ENCODE assay signal across 10 mouse cellular contexts in the genomic region with DNA sequence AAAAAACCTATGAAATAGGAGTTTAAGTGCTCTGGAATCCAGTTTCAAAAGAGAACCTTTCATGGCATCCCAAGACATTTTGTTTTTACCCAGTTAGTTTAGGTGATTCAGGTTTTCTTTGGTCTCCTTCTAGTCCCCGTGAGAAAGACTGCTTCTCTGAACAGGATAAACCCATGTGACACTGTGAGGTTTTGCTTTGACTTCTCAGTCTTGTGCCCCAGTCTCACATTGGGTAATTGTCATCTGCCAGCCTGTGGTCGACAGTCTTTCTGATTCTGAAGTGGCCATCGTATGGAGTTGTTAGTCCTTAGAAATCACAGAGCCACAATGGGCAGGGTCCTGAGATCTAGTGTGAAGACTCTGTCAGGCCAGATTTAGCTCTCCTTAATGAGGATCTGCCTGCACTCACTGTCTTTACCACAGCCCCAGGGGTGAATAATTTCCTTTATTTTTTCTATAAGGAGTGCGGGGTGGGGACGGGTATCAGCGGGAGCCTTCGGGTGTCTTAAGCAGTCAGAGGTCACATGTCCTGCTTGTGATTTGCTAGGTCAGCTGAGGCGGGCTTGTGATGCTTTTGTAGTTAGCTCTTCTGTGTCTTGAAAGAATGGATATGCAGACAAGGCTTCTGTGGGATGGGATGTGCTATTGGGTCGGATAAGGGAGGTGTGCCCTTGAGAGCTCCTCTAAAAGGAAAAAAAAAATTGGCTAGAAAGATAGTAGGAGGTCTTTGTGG.
DNase-seq lines count a peak whose midpoint lies in the region; ATAC-seq lines count a peak whose summit lies in the region.
"Had no signal": no experiment of that assay in that cellular context is flagged by ENCODE, and none has a peak within 500 bp of the region (broad histone marks: within the 10 kb centered on the region; RNA-seq: fewer than 3 reads in every experiment).

No protein-coding gene starts in this region.

- no peak for ATAC-seq in embryonic facial prominence, embryonic 14.5 days (ENCODE audit: low read depth)
- no peak for ATAC-seq in midbrain, embryonic 14.5 days (ENCODE audit: low FRiP score, low TSS enrichment)
- ATAC-seq: intestine, embryonic 15.5 days had no signal

- H3K4me1 ChIP-seq in heart, embryonic 10.5 days, result peaks cover 22% of the 10 kb centered on the region
- peaks cover 23% of the 10 kb centered on the region for H3K4me1 ChIP-seq in embryonic facial prominence, embryonic 14.5 days (ENCODE audit: control insufficient read depth, insufficient read depth, low read length)
- peaks cover 21% of the 10 kb centered on the region for H3K4me1 ChIP-seq in midbrain, embryonic 14.5 days (ENCODE audit: control insufficient read depth, insufficient read depth, low read length)

- H3K9ac ChIP-seq in embryonic facial prominence, embryonic 14.5 days (ENCODE audit: low read depth, low read length), result no peak overlapping the region
- no peak overlapping the region for H3K9ac ChIP-seq in midbrain, embryonic 14.5 days (replicated peaks; ENCODE audit: low read length)
- H3K9ac ChIP-seq: intestine, embryonic 15.5 days had no signal

- H3K4me2 ChIP-seq in embryonic facial prominence, embryonic 14.5 days (ENCODE audit: low read depth, low read length), result no peak overlapping the region
- H3K4me2 ChIP-seq in midbrain, embryonic 14.5 days (ENCODE audit: low read length), result no peak overlapping the region
- H3K4me2 ChIP-seq: intestine, embryonic 15.5 days had no signal

- WGBS in heart, embryonic 10.5 days, result 54% methylated on average over 9 of the region's 9 CpGs
- 49% methylated on average over 9 of the region's 9 CpGs for WGBS in embryonic facial prominence, embryonic 14.5 days
- 13% methylated on average over 9 of the region's 9 CpGs for WGBS in midbrain, embryonic 14.5 days

- H3K27ac ChIP-seq in heart, embryonic 10.5 days, result no peak overlapping the region
- H3K27ac ChIP-seq in embryonic facial prominence, embryonic 14.5 days (replicated peaks; ENCODE audit: low read depth, low read length), result peak overlapping the region; percentile 33; the same call in 1 of the 2 replicates
- H3K27ac ChIP-seq in midbrain, embryonic 14.5 days (replicated peaks; ENCODE audit: low read depth, low read length), result no peak overlapping the region

- DNase-seq in heart, adult 11 months, result peak; percentile 16
- no peak for DNase-seq in heart, embryonic 10.5 days (ENCODE audit: low spot score)
- peak; percentile 70 for DNase-seq in CD4-positive, CD25-positive, alpha-beta regulatory T cell, adult 2 months (ENCODE audit: low read depth, low spot score)
- DNase-seq in embryonic facial prominence, embryonic 14.5 days (ENCODE audit: low spot score), result no peak
- peak; percentile 55 for DNase-seq in midbrain, embryonic 14.5 days
- DNase-seq in neural tube, embryonic 10.5 days (ENCODE audit: extremely low spot score, low spot score), result no peak
- no peak for DNase-seq in cerebellum, adult 9-11 months
- no peak for DNase-seq in layer of hippocampus, postnatal 25 days (ENCODE audit: extremely low spot score in 1 of 2, low spot score in 1 of 2)
- DNase-seq: B cell, adult 2 months had no signal

- H3K4me3 ChIP-seq in heart, embryonic 10.5 days, result no peak overlapping the region
- H3K4me3 ChIP-seq in embryonic facial prominence, embryonic 14.5 days (ENCODE audit: low read depth, low read length), result no peak overlapping the region
- H3K4me3 ChIP-seq in midbrain, embryonic 14.5 days (replicated peaks; ENCODE audit: low read depth, low read length), result no peak overlapping the region
- H3K4me3 ChIP-seq: intestine, embryonic 15.5 days had no signal

- no peaks in the 10 kb centered on the region for H3K9me3 ChIP-seq in heart, embryonic 10.5 days
- no peaks in the 10 kb centered on the region for H3K9me3 ChIP-seq in embryonic facial prominence, embryonic 14.5 days (ENCODE audit: control insufficient read depth, low read length)
- H3K9me3 ChIP-seq in midbrain, embryonic 14.5 days (ENCODE audit: control insufficient read depth, low read length), result no peaks in the 10 kb centered on the region
- H3K9me3 ChIP-seq: intestine, embryonic 15.5 days had no signal

- H3K36me3 ChIP-seq in heart, embryonic 10.5 days, result no peaks in the 10 kb centered on the region
- H3K36me3 ChIP-seq in embryonic facial prominence, embryonic 14.5 days (ENCODE audit: control insufficient read depth, insufficient read depth, low read length), result no peaks in the 10 kb centered on the region
- no peaks in the 10 kb centered on the region for H3K36me3 ChIP-seq in midbrain, embryonic 14.5 days (ENCODE audit: control insufficient read depth, insufficient read depth, low read length)
- H3K36me3 ChIP-seq: intestine, embryonic 15.5 days had no signal

- H3K27me3 ChIP-seq in heart, embryonic 10.5 days (ENCODE audit: insufficient read depth, poor library complexity, severe bottlenecking), result no peaks in the 10 kb centered on the region
- no peaks in the 10 kb centered on the region for H3K27me3 ChIP-seq in embryonic facial prominence, embryonic 14.5 days (replicated peaks; ENCODE audit: control insufficient read depth, insufficient read depth, low read length)
- no peaks in the 10 kb centered on the region for H3K27me3 ChIP-seq in midbrain, embryonic 14.5 days (ENCODE audit: control insufficient read depth, insufficient read depth, low read length)
- H3K27me3 ChIP-seq: intestine, embryonic 15.5 days had no signal

Comparison
In these comparisons a context has a peak if more than half of its experiments do, and no peak if none do; other contexts are left out.
1. DNase-seq: peak in heart, adult 11 months (single experiment), CD4-positive, CD25-positive, alpha-beta regulatory T cell, adult 2 months (single experiment) and midbrain, embryonic 14.5 days (single experiment); none in heart, embryonic 10.5 days (single experiment), embryonic facial prominence, embryonic 14.5 days (single experiment), neural tube, embryonic 10.5 days (single experiment), cerebellum, adult 9-11 months (single experiment) and layer of hippocampus, postnatal 25 days (0 of 2).